Mouse (Mus musculus): Measurements from ENCODE around the gene Tulp3. TPM values are rescaled to one million over a fixed set of nuclear protein-coding genes. Genes with fewer than 3 reads are reported as not detected.
"Not testable (repeated sequence)": the region's sequence is repeated elsewhere in the genome, so short reads cannot be mapped to it uniquely, and the experiment has no call there.

Gene Tulp3
- polyA plus RNA-seq, 1 experiment from 2014 or later = 14.6 TPM

DNA sequence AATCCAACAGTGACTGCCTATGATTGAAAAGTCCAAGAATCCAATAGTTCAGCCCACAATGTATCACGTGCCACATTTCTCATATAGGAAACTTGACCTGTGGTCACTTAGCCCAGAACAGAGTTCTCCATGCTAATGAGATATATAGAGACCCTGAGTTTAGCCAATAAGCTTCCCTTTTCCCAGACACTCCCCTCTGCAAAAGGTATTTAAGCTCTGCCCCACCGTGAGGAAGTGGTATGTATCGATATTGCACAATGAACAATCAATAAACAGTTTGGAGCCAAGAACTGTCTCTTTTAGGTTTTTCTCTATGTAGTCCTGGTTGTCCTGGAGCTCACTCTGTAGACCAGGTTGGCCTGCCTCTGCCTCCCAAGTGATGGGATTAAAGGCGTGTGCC lies 50.9 kb downstream of the Tulp3 start:
- ATAC-seq (ENCODE audit: insufficient read depth, low FRiP score, low read depth) = no peak
- Histone ChIP-seq H3K4me1 (peaks cover 7% of the 10 kb centered on the region; the same call in 1 of the 2 replicates), H3K36me3 (no peaks in the 10 kb centered on the region), H3K4me2 (no peak overlapping the region), H3K4me3 (replicated peaks) (no peak overlapping the region), H3K9me3 (no peaks in the 10 kb centered on the region), H3K9ac (no peak overlapping the region), H3K27ac (no peak overlapping the region), H3K27me3 (replicated peaks) (peaks cover 11% of the 10 kb centered on the region)
- 71% methylated on average over 4 of the region's 4 CpGs for WGBS

DNA sequence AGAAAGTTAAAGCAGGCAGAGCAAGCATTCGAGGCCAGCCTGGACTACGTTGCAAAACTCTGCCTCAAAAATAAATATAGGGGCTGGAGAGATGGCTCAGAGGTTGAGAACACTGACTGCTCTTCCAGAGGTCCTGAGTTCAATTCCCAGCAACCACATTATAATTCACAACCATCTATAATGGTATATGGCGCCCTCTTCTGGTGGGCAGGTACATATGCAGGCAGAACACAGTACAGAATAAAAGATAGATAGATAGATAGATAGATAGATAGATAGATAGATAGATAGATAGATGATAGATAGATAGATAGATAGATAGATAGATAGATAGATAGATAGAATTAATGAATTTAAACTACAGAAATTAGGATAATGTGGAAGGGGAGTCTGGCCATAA lies 53.0 kb downstream of the Tulp3 start:
- H3K9ac ChIP-seq; H3K4me2 ChIP-seq; H3K27ac ChIP-seq; ATAC-seq (ENCODE audit: insufficient read depth, low FRiP score, low read depth); H3K4me3 ChIP-seq (replicated peaks); H3K9me3 ChIP-seq; H3K36me3 ChIP-seq: not testable (repeated sequence)
- 79% methylated on average over 3 of the region's 3 CpGs for WGBS
- H3K4me1 ChIP-seq = peaks cover 14% of the 10 kb centered on the region; the same call in 1 of the 2 replicates
- peaks cover 31% of the 10 kb centered on the region for H3K27me3 ChIP-seq (replicated peaks)

DNA sequence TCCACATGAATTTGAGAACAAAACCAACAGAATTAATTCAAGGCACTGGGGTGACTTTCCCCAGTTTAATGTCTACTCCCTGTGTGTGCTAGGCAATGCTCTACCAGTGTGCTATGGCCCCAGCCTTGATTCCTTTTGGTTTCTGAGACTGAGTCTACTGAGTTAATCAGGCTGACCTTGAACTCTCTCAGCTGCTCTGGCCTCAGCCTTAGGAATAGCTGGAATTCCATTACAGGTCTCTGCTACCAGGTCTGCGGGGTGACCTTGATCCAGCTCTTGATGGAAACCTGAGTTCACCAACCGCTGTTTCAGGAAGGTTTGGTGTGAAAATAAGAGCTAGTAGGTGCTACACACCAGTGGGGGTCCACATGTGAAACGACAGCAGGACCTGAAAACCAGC lies 53.8 kb downstream of the Tulp3 start:
- Histone ChIP-seq H3K27me3 (replicated peaks) (peaks cover 31% of the 10 kb centered on the region), H3K36me3 (no peaks in the 10 kb centered on the region), H3K27ac (no peak overlapping the region), H3K4me2 (no peak overlapping the region), H3K4me3 (replicated peaks) (no peak overlapping the region), H3K9ac (no peak overlapping the region), H3K4me1 (peaks cover 17% of the 10 kb centered on the region), H3K9me3 (no peaks in the 10 kb centered on the region)
- ATAC-seq (ENCODE audit: insufficient read depth, low FRiP score, low read depth) = no peak
- 80% methylated on average over 3 of the region's 3 CpGs for WGBS

DNA sequence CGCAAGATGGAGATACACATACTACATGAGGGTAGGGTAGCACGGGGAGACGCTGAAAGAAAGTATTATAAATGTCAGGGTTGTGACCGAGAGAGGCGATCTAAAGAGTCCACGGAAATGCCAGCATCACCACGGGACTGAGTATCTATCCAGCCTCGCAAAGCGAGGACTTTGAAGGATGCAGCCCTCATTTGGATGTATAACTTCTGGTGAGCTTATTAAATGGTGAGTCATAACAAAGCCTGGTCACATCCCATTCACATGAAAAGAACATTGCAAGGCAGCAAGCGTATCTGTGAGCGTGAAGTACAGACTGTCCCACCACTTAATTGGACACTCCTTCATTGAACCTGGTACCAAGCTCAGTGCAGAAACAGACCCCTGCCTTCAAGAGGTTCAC lies 54.2 kb downstream of the Tulp3 start:
- peak overlapping the region; percentile 94 for H3K4me2 ChIP-seq
- no peak overlapping the region for H3K27ac ChIP-seq
- H3K4me1 ChIP-seq = peaks cover 22% of the 10 kb centered on the region
- ATAC-seq (ENCODE audit: insufficient read depth, low FRiP score, low read depth) = no peak
- H3K9me3 ChIP-seq = no peaks in the 10 kb centered on the region
- WGBS = 32% methylated on average over 11 of the region's 11 CpGs
- H3K27me3 ChIP-seq (replicated peaks) = peaks cover 31% of the 10 kb centered on the region
- no peak overlapping the region for H3K9ac ChIP-seq
- H3K4me3 ChIP-seq (replicated peaks) = peak overlapping the region; percentile 73; the same call in 1 of the 2 replicates
- H3K36me3 ChIP-seq = no peaks in the 10 kb centered on the region

DNA sequence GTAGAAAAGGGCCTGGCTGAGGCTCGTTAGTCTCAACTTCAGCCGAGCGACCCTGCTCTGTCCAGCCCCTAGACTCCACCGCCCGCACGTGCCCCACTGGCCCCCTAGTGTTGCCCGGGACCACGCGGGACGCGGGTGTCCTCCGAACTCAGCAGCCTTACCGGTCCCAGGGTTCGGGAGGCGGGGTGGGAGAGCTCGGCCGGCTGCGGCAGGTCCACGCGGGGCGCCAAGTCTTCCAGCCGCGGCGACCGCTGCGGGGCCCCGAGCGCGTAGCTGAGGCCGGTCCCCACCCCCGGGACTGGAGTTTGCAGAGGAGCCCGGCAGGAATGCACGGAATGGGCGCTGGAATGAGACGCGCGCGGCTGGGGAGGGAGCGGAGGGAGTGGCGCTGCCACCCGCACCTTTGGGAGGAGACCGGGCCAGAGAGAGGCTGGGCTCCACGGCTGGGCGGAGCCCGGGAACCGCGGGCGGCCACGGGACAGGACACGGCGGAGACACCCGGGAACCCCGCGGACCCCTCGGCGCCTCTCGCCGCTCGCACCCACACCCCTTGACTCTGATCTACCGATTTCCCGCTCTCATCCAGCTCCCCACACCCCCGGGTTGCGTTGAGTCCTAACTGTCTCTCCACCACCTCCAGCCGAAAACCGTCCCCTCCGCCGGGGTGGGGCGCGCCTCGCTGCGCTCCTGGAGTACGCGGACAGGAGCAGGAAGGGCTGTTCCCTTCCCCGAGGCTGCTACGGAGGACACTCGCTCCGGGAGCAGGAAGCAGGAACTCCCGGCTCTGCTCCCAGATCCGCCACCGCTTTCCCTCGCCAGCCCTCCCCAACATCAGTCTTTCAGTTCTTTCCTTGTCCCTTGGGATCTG lies 55.3 kb downstream of the Tulp3 start, which contains the start of gene Tead4:
Gene Tead4 (minus strand): TSS at position 690 of the 868 bp plus-strand sequence.
- Histone ChIP-seq H3K36me3 (no peaks in the 10 kb centered on the region), H3K4me1 (peaks cover 25% of the 10 kb centered on the region), H3K9me3 (no peaks in the 10 kb centered on the region), H3K4me2 (peak within 1 kb of the TSS; percentile 94), H3K27me3 (replicated peaks) (peaks cover 31% of the 10 kb centered on the region), H3K9ac (peak within 1 kb of the TSS; percentile 34; the same call in 1 of the 2 replicates), H3K27ac (peak within 1 kb of the TSS; percentile 70), H3K4me3 (replicated peaks) (peak within 1 kb of the TSS; percentile 73)
- WGBS = under 1% methylated on average over 70 of the region's 81 CpGs
- ATAC-seq (ENCODE audit: insufficient read depth, low FRiP score, low read depth) = peak; percentile 87

DNA sequence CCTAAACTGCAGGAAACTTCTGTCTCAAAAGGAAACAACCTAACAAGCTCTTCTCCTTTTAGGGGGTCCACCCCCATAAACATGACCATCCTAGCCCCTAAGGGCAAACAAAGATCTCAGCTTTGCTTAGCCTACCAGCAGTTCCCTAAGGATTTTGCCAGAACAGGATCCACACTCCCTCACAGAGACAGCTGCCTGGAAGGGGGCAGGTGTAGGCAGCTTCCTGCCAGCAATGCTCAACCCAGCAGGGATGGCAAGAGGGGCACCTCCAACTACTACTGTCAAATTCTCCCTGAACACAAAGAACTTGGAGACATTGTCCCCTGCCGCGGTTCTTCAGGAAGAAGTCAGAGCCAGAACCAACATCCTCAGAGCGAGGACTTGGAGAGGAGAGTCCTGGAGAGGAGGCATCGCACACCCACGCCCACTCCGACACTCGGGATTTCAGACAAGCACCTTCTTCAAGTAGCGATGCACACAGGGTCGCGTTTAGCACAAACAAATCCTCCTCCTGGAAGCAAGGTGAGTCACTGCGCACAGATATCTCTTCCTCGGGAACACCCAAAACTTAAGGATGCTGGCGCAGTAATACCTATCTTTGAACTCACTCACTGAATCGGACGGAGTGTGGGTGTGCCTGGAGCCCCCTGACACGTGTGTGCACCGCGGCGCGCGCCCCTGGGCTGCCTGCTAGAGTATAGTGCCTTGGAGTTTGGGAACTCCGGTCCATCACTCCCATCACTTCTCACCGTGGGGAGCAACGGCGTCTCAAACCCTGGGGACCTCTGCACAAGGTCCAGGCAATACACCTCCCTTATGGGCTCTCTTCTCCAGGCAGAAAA lies 56.1 kb downstream of the Tulp3 start:
- 1% methylated on average over 25 of the region's 25 CpGs for WGBS
- peaks cover 25% of the 10 kb centered on the region for H3K4me1 ChIP-seq
- no peaks in the 10 kb centered on the region for H3K9me3 ChIP-seq
- peak overlapping the region; percentile 73 for H3K4me3 ChIP-seq (replicated peaks)
- H3K27ac ChIP-seq = no peak overlapping the region
- peaks cover 31% of the 10 kb centered on the region for H3K27me3 ChIP-seq (replicated peaks)
- peak overlapping the region; percentile 34; the same call in 1 of the 2 replicates for H3K9ac ChIP-seq
- H3K36me3 ChIP-seq = no peaks in the 10 kb centered on the region
- no peak for ATAC-seq (ENCODE audit: insufficient read depth, low FRiP score, low read depth)
- H3K4me2 ChIP-seq = peak overlapping the region; percentile 94

DNA sequence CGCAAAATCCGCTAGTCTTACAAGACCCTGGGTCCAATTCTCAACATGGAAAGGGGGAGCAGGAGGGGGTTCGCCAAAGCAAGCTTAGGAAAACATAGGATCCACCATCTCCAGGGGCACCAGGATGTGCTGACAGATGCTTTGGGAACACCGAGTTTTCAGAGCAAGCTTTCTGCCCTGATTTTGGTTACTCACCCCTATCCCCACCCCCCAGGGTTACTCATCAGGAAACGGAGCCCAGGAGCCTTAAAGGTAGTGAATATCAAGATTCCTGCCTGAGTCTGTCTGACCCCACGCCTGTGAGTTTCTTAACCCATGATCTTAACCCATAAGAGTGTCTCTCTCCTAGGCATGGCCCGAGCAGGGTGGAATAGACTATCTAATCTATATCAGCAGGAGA lies 57.4 kb downstream of the Tulp3 start:
- WGBS = 45% methylated on average over 7 of the region's 7 CpGs
- Histone ChIP-seq H3K27me3 (replicated peaks) (peaks cover 31% of the 10 kb centered on the region), H3K4me3 (replicated peaks) (no peak overlapping the region), H3K4me2 (no peak overlapping the region), H3K9ac (no peak overlapping the region), H3K4me1 (peaks cover 25% of the 10 kb centered on the region), H3K9me3 (no peaks in the 10 kb centered on the region), H3K36me3 (no peaks in the 10 kb centered on the region), H3K27ac (no peak overlapping the region)
- no peak for ATAC-seq (ENCODE audit: insufficient read depth, low FRiP score, low read depth)

DNA sequence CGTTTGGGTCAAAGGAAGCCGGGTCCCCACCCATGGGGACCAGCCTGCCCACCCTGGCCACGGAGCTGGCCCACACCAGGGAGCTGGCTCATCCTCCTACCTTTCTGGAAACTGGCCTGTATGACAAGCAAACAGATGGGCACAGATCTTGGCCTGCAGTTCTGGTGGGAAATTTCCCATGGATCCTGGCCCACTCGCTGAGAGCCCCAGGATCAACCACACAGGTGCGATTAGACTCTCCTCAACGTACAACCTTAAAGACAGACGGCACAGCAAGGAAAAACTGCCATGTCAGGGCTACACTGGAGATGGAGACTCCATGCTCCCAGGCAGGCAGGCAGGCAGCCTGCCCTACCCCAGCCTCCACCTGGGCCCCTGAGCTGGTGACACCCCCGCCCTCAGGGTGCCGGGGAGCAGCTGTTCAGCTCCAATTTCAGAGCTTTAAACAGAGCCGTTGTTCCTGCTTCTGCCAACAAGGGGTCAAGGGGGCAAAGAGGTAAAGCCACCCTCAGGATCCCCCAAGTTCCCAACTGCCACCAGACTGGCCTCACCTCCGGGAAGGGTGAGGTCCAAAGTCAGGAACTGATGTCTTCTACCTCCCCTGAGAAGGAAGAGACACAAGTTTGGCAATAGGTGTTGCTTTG lies 58.8 kb downstream of the Tulp3 start:
- ATAC-seq (ENCODE audit: insufficient read depth, low FRiP score, low read depth) = no peak
- 40% methylated on average over 11 of the region's 11 CpGs for WGBS
- Histone ChIP-seq H3K9me3 (no peaks in the 10 kb centered on the region), H3K9ac (no peak overlapping the region), H3K27me3 (replicated peaks) (peaks cover 28% of the 10 kb centered on the region), H3K36me3 (no peaks in the 10 kb centered on the region), H3K4me1 (peaks cover 25% of the 10 kb centered on the region), H3K4me2 (no peak overlapping the region), H3K4me3 (replicated peaks) (no peak overlapping the region), H3K27ac (no peak overlapping the region)

DNA sequence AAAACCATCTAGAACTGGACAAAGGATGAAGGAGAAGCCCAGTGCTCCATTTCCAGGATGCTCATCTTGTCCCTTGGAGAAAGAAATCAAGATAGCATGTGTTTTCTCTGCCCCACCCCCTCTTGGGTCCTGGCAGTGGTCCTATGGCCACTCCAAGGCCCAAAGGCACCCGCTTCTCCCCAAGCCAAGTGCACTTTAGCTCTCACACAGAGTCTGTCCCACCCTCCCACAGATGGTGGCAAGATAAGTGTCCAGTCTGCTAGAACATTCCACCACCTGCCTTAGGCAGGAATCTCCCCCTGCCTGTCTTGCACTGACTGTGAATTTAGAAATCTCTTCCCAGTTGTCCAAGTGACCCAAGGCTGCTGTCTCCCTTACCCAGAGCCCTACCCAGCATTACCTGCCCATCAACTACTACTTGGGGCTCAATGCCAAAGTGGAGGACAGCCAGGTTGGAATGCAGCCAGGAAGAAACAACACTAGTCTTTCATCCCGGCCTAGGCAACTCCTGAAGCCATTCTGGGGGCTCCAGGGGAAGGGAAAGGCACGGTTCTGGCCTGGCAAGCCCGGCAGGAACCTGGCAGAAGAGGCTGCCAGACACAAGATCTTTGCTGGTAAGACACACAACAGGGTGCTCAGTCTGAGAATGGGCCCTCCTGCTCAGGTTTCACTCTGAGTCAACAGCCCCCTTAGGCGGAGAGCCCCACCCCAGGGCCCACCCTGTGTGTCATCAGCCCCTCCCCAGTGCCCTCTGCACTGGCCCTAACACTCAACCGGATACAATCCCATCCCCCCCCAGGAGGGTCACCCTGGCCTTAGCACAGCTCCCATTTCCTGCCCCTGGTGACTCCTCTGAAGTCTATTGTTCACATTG lies 59.5 kb downstream of the Tulp3 start:
- 0 out of 2 replicates have a peak, but pooled peaks have one; percentile 19 for ATAC-seq (ENCODE audit: insufficient read depth, low FRiP score, low read depth)
- 36% methylated on average over 6 of the region's 6 CpGs for WGBS
- Histone ChIP-seq H3K36me3 (no peaks in the 10 kb centered on the region), H3K27me3 (replicated peaks) (peaks cover 23% of the 10 kb centered on the region), H3K9ac (no peak overlapping the region), H3K4me1 (peaks cover 25% of the 10 kb centered on the region), H3K4me3 (replicated peaks) (no peak overlapping the region), H3K9me3 (no peaks in the 10 kb centered on the region), H3K4me2 (no peak overlapping the region), H3K27ac (no peak overlapping the region)

DNA sequence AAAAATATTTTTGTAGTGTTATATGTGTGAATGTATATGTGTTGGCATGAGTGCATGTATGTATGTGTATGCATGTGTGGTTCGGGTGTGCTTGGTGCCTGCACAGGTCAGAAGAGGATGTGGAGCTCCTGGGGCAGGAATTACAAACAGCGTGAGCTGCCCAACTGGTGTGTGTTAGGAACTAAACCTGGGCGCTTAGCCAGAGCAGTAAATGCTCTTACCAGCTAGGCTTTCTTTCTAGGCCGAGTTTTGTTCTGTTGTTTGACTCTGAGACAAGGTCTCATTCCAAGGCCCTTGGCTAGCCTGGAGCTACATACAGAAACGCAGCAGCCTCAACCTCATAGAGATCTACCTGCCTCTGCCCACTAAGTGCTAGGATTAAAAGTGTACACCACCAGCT lies 64.4 kb downstream of the Tulp3 start:
- Histone ChIP-seq H3K4me3 (replicated peaks) (no peak overlapping the region), H3K27me3 (replicated peaks) (no peaks in the 10 kb centered on the region), H3K36me3 (no peaks in the 10 kb centered on the region), H3K4me1 (peaks cover 2% of the 10 kb centered on the region; the same call in 1 of the 2 replicates), H3K9me3 (no peaks in the 10 kb centered on the region), H3K4me2 (no peak overlapping the region), H3K9ac (no peak overlapping the region), H3K27ac (no peak overlapping the region)
- ATAC-seq (ENCODE audit: insufficient read depth, low FRiP score, low read depth) = no peak
- WGBS = 73% methylated on average over 5 of the region's 5 CpGs

DNA sequence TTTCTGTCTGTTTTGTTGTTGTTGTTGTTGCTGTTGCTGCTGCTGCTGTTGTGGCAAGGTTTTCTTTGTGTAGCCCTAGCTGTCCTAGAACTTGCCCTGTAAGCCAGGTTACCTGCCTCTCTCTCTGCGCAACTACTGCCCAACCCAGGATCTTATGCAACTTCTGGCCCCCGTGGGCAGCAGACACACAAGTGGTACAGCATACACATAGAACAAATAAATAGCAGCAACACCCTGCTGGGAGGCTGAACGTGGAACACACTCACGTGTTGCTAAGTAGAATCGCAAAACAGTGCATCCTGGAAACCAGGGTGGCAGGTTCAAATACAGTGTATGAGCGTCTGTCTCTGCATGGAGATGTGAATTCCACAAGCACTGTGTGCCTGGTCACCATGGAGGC lies 67.0 kb downstream of the Tulp3 start:
- H3K9me3 ChIP-seq = no peaks in the 10 kb centered on the region
- H3K27me3 ChIP-seq (replicated peaks) = no peaks in the 10 kb centered on the region
- H3K36me3 ChIP-seq = no peaks in the 10 kb centered on the region
- H3K27ac ChIP-seq = no peak overlapping the region
- no peak for ATAC-seq (ENCODE audit: insufficient read depth, low FRiP score, low read depth)
- 90% methylated on average over 6 of the region's 6 CpGs for WGBS
- H3K4me2 ChIP-seq = no peak overlapping the region
- H3K4me3 ChIP-seq (replicated peaks) = no peak overlapping the region
- no peak overlapping the region for H3K9ac ChIP-seq
- peaks cover 11% of the 10 kb centered on the region for H3K4me1 ChIP-seq
